Mouse (Mus musculus) forebrain, embryonic 15.5 days (tissue): ENCODE results near the gene 4933428G20Rik. TPM values are rescaled to one million over a fixed set of nuclear protein-coding genes. Genes with fewer than 3 reads are reported as not detected.

Experiments
- ATAC-seq: fragments of 200-750 bp; cut with Nextera tagmentation; replicated peaks from 2 replicates; pipeline ENCODE4 v1.8.0; 2017; ENCODE audit warnings: mild to moderate bottlenecking, moderate TSS enrichment, moderate library complexity
- H3K27ac ChIP-seq: fragments of 300-500 bp; sonication (generic); replicated peaks from 2 replicates; pipeline ENCODE4 v1.5.1; 2015; ENCODE audit warnings: mild to moderate bottlenecking, inconsistent platforms
- H3K27me3 ChIP-seq: fragments of 300-500 bp; sonication (generic); 2 replicates; pipeline ENCODE4 v1.6.1; 2015; ENCODE audit warnings: inconsistent platforms
- H3K36me3 ChIP-seq: fragments of 300-500 bp; sonication (generic); 2 replicates; pipeline ENCODE4 v1.6.1; 2015; ENCODE audit warnings: mild to moderate bottlenecking, inconsistent platforms
- H3K4me1 ChIP-seq: fragments of 300-500 bp; sonication (generic); 2 replicates; pipeline ENCODE4 v1.6.1; 2015; ENCODE audit warnings: inconsistent platforms
- H3K4me2 ChIP-seq: fragments of 300-500 bp; sonication (generic); replicated peaks from 2 replicates; pipeline ENCODE4 v1.6.1; 2015; ENCODE audit warnings: mild to moderate bottlenecking, inconsistent platforms
- H3K4me3 ChIP-seq: fragments of 300-500 bp; sonication (generic); 2 replicates; pipeline ENCODE4 v1.5.1; 2015; ENCODE audit warnings: mild to moderate bottlenecking, inconsistent platforms
- H3K9ac ChIP-seq: fragments of 300-500 bp; sonication (generic); replicated peaks from 2 replicates; pipeline ENCODE4 v1.6.1; 2015; ENCODE audit warnings: mild to moderate bottlenecking, inconsistent platforms
- H3K9me3 ChIP-seq: fragments of 300-500 bp; sonication (generic); 2 replicates; pipeline ENCODE4 v1.6.1; 2016; ENCODE audit warnings: inconsistent platforms
- WGBS: fragments of 180-500 bp; shearing (Covaris S2); methylation state at CpG from one replicate; pipeline ENCODE4 v1.1.7; 2015; ENCODE audit warnings: mixed read lengths; 5-methylcytosine and 5-hydroxymethylcytosine counted together
- polyA plus RNA-seq: library from polyadenylated mRNA; unstranded; fragments of >200 nt; fragmentation: Nextera tagmentation; extraction: Ambion mirVana; gene quantifications from 2 replicates; pipeline ENCODE4 v1.2.1, GENCODE M21; 2015

The 4933428G20Rik gene
- polyA plus RNA-seq, 1 experiment from 2014 or later: 1.1 TPM

- no peak overlapping the region for H3K4me3 ChIP-seq
- peak overlapping the region; percentile 16; the same call in 1 of the 2 replicates for H3K27ac ChIP-seq
- 69% methylated on average over 5 of the region's 5 CpGs for WGBS
- H3K27me3 ChIP-seq: peaks cover 23% of the 10 kb centered on the region
- peaks cover 79% of the 10 kb centered on the region for H3K4me1 ChIP-seq
- no peak for ATAC-seq
- no peak overlapping the region for H3K9ac ChIP-seq
- H3K36me3 ChIP-seq: peaks cover 5% of the 10 kb centered on the region
- H3K9me3 ChIP-seq: no peaks in the 10 kb centered on the region
- H3K4me2 ChIP-seq: no peak overlapping the region
Measured at GRCm38 (mm10) chr11:97539622-97540021, 39.5 kb upstream of the 4933428G20Rik start.

- Histone ChIP-seq H3K27me3 (peaks cover 41% of the 10 kb centered on the region), H3K4me2 (peak overlapping the region; percentile 49), H3K4me3 (peak overlapping the region; percentile 25; the same call in 1 of the 2 replicates), H3K4me1 (peaks cover 69% of the 10 kb centered on the region), H3K27ac (peak overlapping the region; percentile 44), H3K9ac (no peak overlapping the region; the same call in 1 of the 2 replicates), H3K9me3 (no peaks in the 10 kb centered on the region), H3K36me3 (peaks cover 10% of the 10 kb centered on the region)
- WGBS: 15% methylated on average over 12 of the region's 12 CpGs
- no peak for ATAC-seq
Measured at GRCm38 (mm10) chr11:97537580-97538089, 37.5 kb upstream of the 4933428G20Rik start.

- Histone ChIP-seq H3K4me1 (peaks cover 67% of the 10 kb centered on the region), H3K4me2 (peak overlapping the region; percentile 49), H3K9ac (peak overlapping the region; percentile 27; the same call in 1 of the 2 replicates), H3K36me3 (peaks cover 10% of the 10 kb centered on the region), H3K27ac (peak overlapping the region; percentile 44), H3K9me3 (no peaks in the 10 kb centered on the region), H3K27me3 (peaks cover 41% of the 10 kb centered on the region), H3K4me3 (peak overlapping the region; percentile 25)
- 3% methylated on average over 34 of the region's 36 CpGs for WGBS
- peak; percentile 47; the same call in 1 of the 2 replicates for ATAC-seq
Measured at GRCm38 (mm10) chr11:97536835-97537579, 36.9 kb upstream of the 4933428G20Rik start.

- peaks cover 10% of the 10 kb centered on the region for H3K36me3 ChIP-seq
- 0 out of 2 replicates have a peak overlapping the region, but pooled peaks have one; percentile 27 for H3K9ac ChIP-seq
- H3K27ac ChIP-seq: no peak overlapping the region
- 37% methylated on average over 35 of the region's 35 CpGs for WGBS
- H3K4me2 ChIP-seq: peak overlapping the region; percentile 49; the same call in 1 of the 2 replicates
- no peak for ATAC-seq
- peaks cover 41% of the 10 kb centered on the region for H3K27me3 ChIP-seq
- no peak overlapping the region for H3K4me3 ChIP-seq
- peaks cover 68% of the 10 kb centered on the region for H3K4me1 ChIP-seq
- H3K9me3 ChIP-seq: no peaks in the 10 kb centered on the region
Measured at GRCm38 (mm10) chr11:97536083-97536747, 36.1 kb upstream of the 4933428G20Rik start.

- peaks cover 64% of the 10 kb centered on the region for H3K4me1 ChIP-seq
- peaks cover 41% of the 10 kb centered on the region for H3K27me3 ChIP-seq
Measured at GRCm38 (mm10) chr11:97535660-97536059, 35.5 kb upstream of the 4933428G20Rik start.

GRCm38 (mm10) chr11:97535308-97535630 is 35.1 kb upstream of the 4933428G20Rik start:
- Histone ChIP-seq H3K9ac (0 out of 2 replicates have a peak overlapping the region, but pooled peaks have one; percentile 17), H3K27ac (no peak overlapping the region), H3K27me3 (peaks cover 41% of the 10 kb centered on the region), H3K4me3 (0 out of 2 replicates have a peak overlapping the region, but pooled peaks have one; percentile 13), H3K4me2 (no peak overlapping the region), H3K4me1 (peaks cover 60% of the 10 kb centered on the region), H3K36me3 (peaks cover 10% of the 10 kb centered on the region), H3K9me3 (no peaks in the 10 kb centered on the region)
- ATAC-seq: no peak
- WGBS: 50% methylated on average over 5 of the region's 5 CpGs

More at GRCm38 (mm10) chr11:97535660-97536059, 35.5 kb upstream of the 4933428G20Rik start:
- peaks cover 10% of the 10 kb centered on the region for H3K36me3 ChIP-seq
- H3K27ac ChIP-seq: no peak overlapping the region
- no peak overlapping the region for H3K4me3 ChIP-seq
- no peaks in the 10 kb centered on the region for H3K9me3 ChIP-seq
- 58% methylated on average over 5 of the region's 5 CpGs for WGBS
- ATAC-seq: no peak
- H3K9ac ChIP-seq: no peak overlapping the region
- H3K4me2 ChIP-seq: no peak overlapping the region

- H3K4me2 ChIP-seq: peak overlapping the region; percentile 24
- H3K9ac ChIP-seq: 0 out of 2 replicates have a peak overlapping the region, but pooled peaks have one; percentile 17
- H3K4me1 ChIP-seq: peaks cover 55% of the 10 kb centered on the region
- peaks cover 41% of the 10 kb centered on the region for H3K27me3 ChIP-seq
- peaks cover 10% of the 10 kb centered on the region for H3K36me3 ChIP-seq
- ATAC-seq: no peak
- H3K27ac ChIP-seq: no peak overlapping the region
- 15% methylated on average over 95 of the region's 95 CpGs for WGBS
- H3K9me3 ChIP-seq: no peaks in the 10 kb centered on the region
- peak overlapping the region; percentile 13 for H3K4me3 ChIP-seq
Measured at GRCm38 (mm10) chr11:97534442-97535307, 34.5 kb upstream of the 4933428G20Rik start.

- peaks cover 41% of the 10 kb centered on the region for H3K27me3 ChIP-seq
- H3K4me3 ChIP-seq: no peak overlapping the region
- H3K9me3 ChIP-seq: no peaks in the 10 kb centered on the region
- H3K27ac ChIP-seq: no peak overlapping the region
- no peak for ATAC-seq
- no peak overlapping the region for H3K4me2 ChIP-seq
- H3K4me1 ChIP-seq: peaks cover 50% of the 10 kb centered on the region
- peaks cover 20% of the 10 kb centered on the region for H3K36me3 ChIP-seq
- 56% methylated on average over 7 of the region's 7 CpGs for WGBS
- no peak overlapping the region for H3K9ac ChIP-seq
Measured at GRCm38 (mm10) chr11:97533653-97534052, 33.5 kb upstream of the 4933428G20Rik start.

- ATAC-seq: no peak
Measured at GRCm38 (mm10) chr11:97532950-97533582, 32.9 kb upstream of the 4933428G20Rik start.

GRCm38 (mm10) chr11:97532354-97532753 is 32.2 kb upstream of the 4933428G20Rik start:
- peaks cover 43% of the 10 kb centered on the region for H3K4me1 ChIP-seq
- H3K27ac ChIP-seq: no peak overlapping the region
- peaks cover 20% of the 10 kb centered on the region for H3K36me3 ChIP-seq
- H3K4me2 ChIP-seq: no peak overlapping the region
- H3K27me3 ChIP-seq: peaks cover 37% of the 10 kb centered on the region
- 0 out of 2 replicates have a peak, but pooled peaks have one; percentile 1 for ATAC-seq
- H3K4me3 ChIP-seq: no peak overlapping the region
- 33% methylated on average over 8 of the region's 8 CpGs for WGBS
- H3K9ac ChIP-seq: no peak overlapping the region
- no peaks in the 10 kb centered on the region for H3K9me3 ChIP-seq

More at GRCm38 (mm10) chr11:97532950-97533582, 32.9 kb upstream of the 4933428G20Rik start:
- Histone ChIP-seq H3K4me2 (no peak overlapping the region), H3K36me3 (peaks cover 20% of the 10 kb centered on the region), H3K9ac (no peak overlapping the region), H3K4me3 (no peak overlapping the region), H3K27ac (no peak overlapping the region), H3K4me1 (peaks cover 50% of the 10 kb centered on the region), H3K9me3 (no peaks in the 10 kb centered on the region), H3K27me3 (peaks cover 41% of the 10 kb centered on the region)
- WGBS: 23% methylated on average over 20 of the region's 20 CpGs
